Mouse (Mus musculus) small intestine, adult 10 weeks (tissue): ENCODE results near the gene Llph. TPM values are rescaled to one million over a fixed set of nuclear protein-coding genes. Genes with fewer than 3 reads are reported as not detected.

ENCODE experiments used
- polyA plus RNA-seq: library from polyadenylated mRNA; stranded (reverse); fragments of 350-450 nt; fragmentation: Illumina TruSeq; extraction: RNeasy Lipid Tissue Mini Kit (QIAGEN cat#74804); gene quantifications from one replicate; pipeline ENCODE4 v1.2.3, GENCODE M21; 2014; ENCODE audit warnings: low replicate concordance

The Llph gene
- polyA plus RNA-seq, result 14.5 TPM

DNA sequence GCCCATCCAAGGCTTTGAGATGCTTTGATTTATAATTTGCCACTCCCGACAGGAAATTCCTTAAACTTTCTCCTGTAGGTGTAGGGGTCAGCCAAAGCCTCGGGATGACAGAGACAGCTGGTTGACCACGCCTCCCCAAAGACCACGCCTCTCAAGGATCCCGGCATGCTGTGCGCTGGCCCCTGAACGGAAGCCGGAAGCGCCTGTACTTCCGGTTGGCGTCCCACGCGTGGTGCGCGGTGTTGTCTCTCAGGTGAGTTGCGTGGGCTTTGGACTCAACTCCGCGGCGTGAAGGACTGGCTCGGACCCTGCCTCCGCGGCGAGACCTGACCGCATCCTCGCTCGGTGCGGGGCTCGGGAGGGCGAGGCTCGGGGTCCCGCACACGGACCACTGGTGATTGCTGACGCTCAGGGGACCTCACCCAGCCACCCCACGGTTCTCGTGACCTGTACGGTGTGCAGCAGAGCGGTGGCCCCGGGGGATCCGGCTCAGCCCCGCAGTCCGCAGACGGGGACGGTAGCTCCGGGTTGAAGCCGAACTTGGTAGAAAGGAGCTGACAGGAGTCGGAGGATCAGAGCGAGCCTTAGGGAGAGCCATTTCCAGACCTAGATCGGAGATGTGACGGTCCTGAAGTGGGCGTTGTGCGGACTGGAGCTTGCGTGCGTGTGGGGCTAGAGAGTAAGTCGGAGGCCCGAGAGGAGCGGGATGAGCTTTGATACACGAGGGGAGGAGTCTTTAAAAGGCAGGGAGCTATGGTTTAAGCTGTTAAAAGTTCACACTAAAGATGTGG is at the start of gene Llph:
Gene Llph (plus strand): TSS at position 200 of the 791 bp plus-strand sequence.

GRCm38 (mm10) chr10:120201131-120201921 is 25.5 kb upstream of the Llph start, which contains the start of gene Tmbim4:
Gene Tmbim4 (plus strand): TSS chr10:120201590.

DNA sequence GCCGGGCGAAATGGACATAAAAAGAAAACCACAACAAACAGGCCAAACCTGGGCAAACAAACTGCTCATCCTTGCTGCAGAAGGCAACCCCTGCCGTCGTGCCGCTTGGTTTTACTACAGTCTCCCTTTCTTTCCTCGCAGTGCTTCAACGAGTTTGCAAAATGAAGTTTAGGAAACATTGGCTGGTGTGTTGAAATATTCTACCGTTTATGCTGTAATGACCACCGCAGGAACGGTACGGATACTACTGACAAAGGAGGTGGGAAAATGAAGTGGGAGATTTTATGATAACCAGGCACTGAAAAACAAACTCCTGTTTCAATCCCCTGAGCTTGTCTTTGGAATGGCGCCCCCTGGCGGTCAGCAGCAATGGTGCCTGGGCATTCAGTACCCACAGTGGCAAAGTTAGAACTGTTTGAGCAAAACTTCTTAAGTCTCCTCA is 24.9 kb upstream of the Llph start, which contains the start of gene Irak3:
Gene Irak3 (minus strand): TSS at position 170 of the 442 bp plus-strand sequence.

Other genes starting within 250 kb of the Llph start
- 7.9 TPM for gene Helb, start 114.1 kb upstream of the Llph start, polyA plus RNA-seq
- gene Tmbim4, start 25.5 kb upstream of the Llph start, polyA plus RNA-seq, result 154 TPM
- 3.9 TPM for gene Irak3, start 24.9 kb upstream of the Llph start, polyA plus RNA-seq
- gene Hmga2, start 249.4 kb downstream of the Llph start, polyA plus RNA-seq, result 8.9 TPM